Mouse (Mus musculus): ENCODE results near the gene Stard9. TPM values are rescaled to one million over a fixed set of nuclear protein-coding genes. Genes with fewer than 3 reads are reported as not detected.
A peak's percentile ranks its signal among the peaks of the same experiment; 100 is the strongest.
"Not testable (repeated sequence)": the region's sequence is repeated elsewhere in the genome, so short reads cannot be mapped to it uniquely, and the experiment has no call there.

Stard9 gene
- polyA plus RNA-seq, 1 experiment from 2014 or later: 8.6 TPM

DNA sequence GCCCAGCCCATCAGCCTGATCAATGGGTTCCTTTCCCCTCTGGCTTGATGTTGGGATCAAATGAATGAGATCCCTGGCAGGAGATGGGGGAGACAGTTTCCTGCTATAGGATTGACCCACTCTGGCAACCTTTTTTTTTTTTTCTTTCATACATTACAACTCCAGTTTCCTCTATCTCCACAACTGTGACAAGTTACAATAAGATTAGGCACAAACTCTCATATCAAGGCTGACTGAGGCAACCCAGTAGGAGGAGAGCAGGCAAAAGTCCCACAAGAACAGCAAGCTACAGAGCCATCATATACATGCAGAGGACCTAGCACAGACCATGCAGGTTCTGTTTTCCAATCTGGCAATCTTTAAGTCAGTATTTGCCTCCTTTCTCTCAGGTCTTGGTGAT lies 30.4 kb downstream of the Stard9 start:
- Histone ChIP-seq H3K27me3 (replicated peaks; ENCODE audit: control insufficient read depth, insufficient read depth, low read length) (no peaks in the 10 kb centered on the region), H3K9ac (ENCODE audit: low read depth, low read length) (no peak overlapping the region), H3K27ac (replicated peaks; ENCODE audit: low read depth, low read length) (no peak overlapping the region), H3K36me3 (ENCODE audit: control insufficient read depth, insufficient read depth, low read length) (no peaks in the 10 kb centered on the region), H3K4me1 (ENCODE audit: control insufficient read depth, insufficient read depth, low read length) (no peaks in the 10 kb centered on the region), H3K4me2 (ENCODE audit: low read depth, low read length) (no peak overlapping the region), H3K4me3 (ENCODE audit: low read depth, low read length) (no peak overlapping the region), H3K9me3 (ENCODE audit: control insufficient read depth, low read length) (no peaks in the 10 kb centered on the region)
- ATAC-seq (ENCODE audit: low read depth) (no peak), DNase-seq (ENCODE audit: low spot score) (no peak)

GRCm38 (mm10) chr2:120660486-120661078 lies 31.7 kb downstream of the Stard9 start:
- no peaks in the 10 kb centered on the region for H3K27me3 ChIP-seq (replicated peaks; ENCODE audit: control insufficient read depth, insufficient read depth, low read length)
- DNase-seq (ENCODE audit: low spot score) (no peak), ATAC-seq (ENCODE audit: low read depth) (no peak)
- no peaks in the 10 kb centered on the region for H3K4me1 ChIP-seq (ENCODE audit: control insufficient read depth, insufficient read depth, low read length)
- WGBS: 85% methylated on average over 5 of the region's 5 CpGs
- no peaks in the 10 kb centered on the region for H3K36me3 ChIP-seq (ENCODE audit: control insufficient read depth, insufficient read depth, low read length)
- H3K9ac ChIP-seq (ENCODE audit: low read depth, low read length): no peak overlapping the region
- no peak overlapping the region for H3K4me3 ChIP-seq (ENCODE audit: low read depth, low read length)
- H3K4me2 ChIP-seq (ENCODE audit: low read depth, low read length): no peak overlapping the region
- no peaks in the 10 kb centered on the region for H3K9me3 ChIP-seq (ENCODE audit: control insufficient read depth, low read length)
- no peak overlapping the region for H3K27ac ChIP-seq (replicated peaks; ENCODE audit: low read depth, low read length)

DNA sequence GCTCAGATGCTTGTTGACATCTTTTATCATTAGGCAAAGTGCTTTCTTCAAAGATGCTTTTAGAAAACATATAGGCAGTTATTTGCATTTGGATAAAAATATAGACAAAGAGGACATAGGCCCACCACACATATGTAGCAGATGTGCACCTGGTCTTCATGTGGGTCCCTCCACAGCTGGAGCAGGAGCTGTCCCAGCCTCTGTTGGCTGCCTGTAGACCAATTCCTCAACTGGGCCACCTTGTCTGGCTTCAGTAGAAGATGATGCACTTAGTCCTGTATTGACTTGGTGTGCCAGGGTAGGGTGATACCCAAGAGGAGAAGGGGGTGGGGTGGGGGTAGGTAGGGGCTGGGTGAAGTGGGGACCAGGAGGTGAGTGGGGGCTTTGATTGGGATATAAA lies 33.8 kb downstream of the Stard9 start:
- no peaks in the 10 kb centered on the region for H3K36me3 ChIP-seq (ENCODE audit: control insufficient read depth, insufficient read depth, low read length)
- no peak overlapping the region for H3K9ac ChIP-seq (ENCODE audit: low read depth, low read length)
- H3K4me2 ChIP-seq (ENCODE audit: low read depth, low read length): no peak overlapping the region
- no peak for DNase-seq (ENCODE audit: low spot score)
- no peak overlapping the region for H3K27ac ChIP-seq (replicated peaks; ENCODE audit: low read depth, low read length)
- no peaks in the 10 kb centered on the region for H3K9me3 ChIP-seq (ENCODE audit: control insufficient read depth, low read length)
- no peaks in the 10 kb centered on the region for H3K4me1 ChIP-seq (ENCODE audit: control insufficient read depth, insufficient read depth, low read length)
- no peak for ATAC-seq (ENCODE audit: low read depth)
- H3K4me3 ChIP-seq (ENCODE audit: low read depth, low read length): no peak overlapping the region
- H3K27me3 ChIP-seq (replicated peaks; ENCODE audit: control insufficient read depth, insufficient read depth, low read length): no peaks in the 10 kb centered on the region

DNA sequence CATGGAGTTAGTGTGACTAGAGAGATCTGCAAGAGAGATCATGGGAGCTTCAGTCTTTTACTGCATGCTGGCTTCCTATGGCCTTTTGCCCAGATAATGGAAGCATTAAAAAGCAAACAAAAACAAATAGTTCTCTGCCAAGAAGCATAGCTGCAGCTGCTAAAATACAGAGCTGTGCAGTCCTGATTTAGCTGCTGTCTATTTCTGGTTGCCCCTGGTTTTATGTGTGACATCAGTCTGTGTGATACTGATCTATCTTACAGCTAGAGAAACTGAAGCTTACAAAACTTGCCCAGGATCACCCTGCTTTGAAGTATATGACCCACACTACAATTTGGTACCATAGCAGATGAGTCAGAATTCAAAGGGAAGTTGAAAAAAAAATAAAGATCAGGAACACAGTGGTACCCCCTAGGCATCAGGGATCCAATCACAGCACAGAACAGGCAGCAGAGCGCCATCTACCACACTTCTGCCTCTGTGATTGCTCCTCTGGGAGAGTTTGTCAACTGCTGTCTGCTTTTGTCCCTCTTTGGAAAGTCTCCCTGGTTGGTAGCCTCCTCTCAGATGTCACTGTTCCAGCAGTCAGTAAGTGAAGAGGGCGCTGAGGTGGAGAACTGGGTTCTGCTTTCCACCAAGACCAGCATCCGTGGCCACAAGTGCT lies 34.7 kb downstream of the Stard9 start:
- Histone ChIP-seq H3K4me2 (ENCODE audit: low read depth, low read length) (no peak overlapping the region), H3K27ac (replicated peaks; ENCODE audit: low read depth, low read length) (no peak overlapping the region), H3K27me3 (replicated peaks; ENCODE audit: control insufficient read depth, insufficient read depth, low read length) (no peaks in the 10 kb centered on the region), H3K4me1 (ENCODE audit: control insufficient read depth, insufficient read depth, low read length) (no peaks in the 10 kb centered on the region), H3K9ac (ENCODE audit: low read depth, low read length) (no peak overlapping the region), H3K36me3 (ENCODE audit: control insufficient read depth, insufficient read depth, low read length) (no peaks in the 10 kb centered on the region), H3K4me3 (ENCODE audit: low read depth, low read length) (no peak overlapping the region), H3K9me3 (ENCODE audit: control insufficient read depth, low read length) (no peaks in the 10 kb centered on the region)
- DNase-seq (ENCODE audit: low spot score) (peak; percentile 41), ATAC-seq (ENCODE audit: low read depth) (no peak)
- WGBS: 78% methylated on average over 3 of the region's 3 CpGs

GRCm38 (mm10) chr2:120667446-120667845 lies 38.5 kb downstream of the Stard9 start:
- Histone ChIP-seq H3K27ac (replicated peaks; ENCODE audit: low read depth, low read length) (no peak overlapping the region), H3K4me1 (ENCODE audit: control insufficient read depth, insufficient read depth, low read length) (no peaks in the 10 kb centered on the region), H3K4me3 (ENCODE audit: low read depth, low read length) (no peak overlapping the region), H3K4me2 (ENCODE audit: low read depth, low read length) (no peak overlapping the region), H3K36me3 (ENCODE audit: control insufficient read depth, insufficient read depth, low read length) (no peaks in the 10 kb centered on the region), H3K27me3 (replicated peaks; ENCODE audit: control insufficient read depth, insufficient read depth, low read length) (no peaks in the 10 kb centered on the region), H3K9ac (ENCODE audit: low read depth, low read length) (no peak overlapping the region), H3K9me3 (ENCODE audit: control insufficient read depth, low read length) (no peaks in the 10 kb centered on the region)
- ATAC-seq (ENCODE audit: low read depth) (no peak), DNase-seq (ENCODE audit: low spot score) (no peak)
- WGBS: 93% methylated on average over 2 of the region's 2 CpGs

DNA sequence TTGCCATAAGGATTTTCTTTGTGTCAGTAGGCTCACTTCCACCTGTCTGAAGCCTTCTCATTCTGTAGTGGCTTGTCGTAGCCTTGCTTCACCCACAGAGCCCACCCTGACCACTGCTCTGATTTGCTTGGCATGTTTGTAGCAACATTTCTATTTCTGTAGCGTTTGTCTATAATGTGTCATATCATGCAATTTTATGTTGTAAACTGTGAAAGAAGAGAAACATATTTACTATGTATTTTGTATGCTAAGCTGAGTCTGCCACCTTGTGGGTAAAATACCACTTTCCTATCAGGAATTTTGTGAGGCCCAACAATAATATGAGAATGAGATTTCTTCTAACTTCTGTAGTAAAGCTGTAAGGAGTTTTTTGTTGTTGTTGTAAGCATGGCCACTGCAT lies 41.3 kb downstream of the Stard9 start:
- Histone ChIP-seq H3K9ac (ENCODE audit: low read depth, low read length) (no peak overlapping the region), H3K4me1 (ENCODE audit: control insufficient read depth, insufficient read depth, low read length) (no peaks in the 10 kb centered on the region), H3K4me2 (ENCODE audit: low read depth, low read length) (no peak overlapping the region), H3K27me3 (replicated peaks; ENCODE audit: control insufficient read depth, insufficient read depth, low read length) (no peaks in the 10 kb centered on the region), H3K4me3 (ENCODE audit: low read depth, low read length) (no peak overlapping the region), H3K9me3 (ENCODE audit: control insufficient read depth, low read length) (no peaks in the 10 kb centered on the region), H3K27ac (replicated peaks; ENCODE audit: low read depth, low read length) (no peak overlapping the region), H3K36me3 (ENCODE audit: control insufficient read depth, insufficient read depth, low read length) (peaks cover 8% of the 10 kb centered on the region; the same call in 1 of the 2 replicates)
- ATAC-seq (ENCODE audit: low read depth) (no peak), DNase-seq (ENCODE audit: low spot score) (peak; percentile 46)
- 75% methylated on average over 2 of the region's 2 CpGs for WGBS

GRCm38 (mm10) chr2:120681151-120681550 lies 52.2 kb downstream of the Stard9 start:
- not testable (repeated sequence) for H3K4me3 ChIP-seq (ENCODE audit: low read depth, low read length); H3K9ac ChIP-seq (ENCODE audit: low read depth, low read length); H3K4me2 ChIP-seq (ENCODE audit: low read depth, low read length); ATAC-seq (ENCODE audit: low read depth); H3K36me3 ChIP-seq (ENCODE audit: control insufficient read depth, insufficient read depth, low read length); H3K27ac ChIP-seq (replicated peaks; ENCODE audit: low read depth, low read length); H3K9me3 ChIP-seq (ENCODE audit: control insufficient read depth, low read length); H3K4me1 ChIP-seq (ENCODE audit: control insufficient read depth, insufficient read depth, low read length); H3K27me3 ChIP-seq (replicated peaks; ENCODE audit: control insufficient read depth, insufficient read depth, low read length)
- 86% methylated on average over 7 of the region's 7 CpGs for WGBS
- peak; percentile 24 for DNase-seq (ENCODE audit: low spot score)

- Histone ChIP-seq H3K9me3 (ENCODE audit: control insufficient read depth, low read length) (no peaks in the 10 kb centered on the region), H3K4me3 (ENCODE audit: low read depth, low read length) (no peak overlapping the region)
Observed at GRCm38 (mm10) chr2:120697767-120698166, 68.8 kb downstream of the Stard9 start.

DNA sequence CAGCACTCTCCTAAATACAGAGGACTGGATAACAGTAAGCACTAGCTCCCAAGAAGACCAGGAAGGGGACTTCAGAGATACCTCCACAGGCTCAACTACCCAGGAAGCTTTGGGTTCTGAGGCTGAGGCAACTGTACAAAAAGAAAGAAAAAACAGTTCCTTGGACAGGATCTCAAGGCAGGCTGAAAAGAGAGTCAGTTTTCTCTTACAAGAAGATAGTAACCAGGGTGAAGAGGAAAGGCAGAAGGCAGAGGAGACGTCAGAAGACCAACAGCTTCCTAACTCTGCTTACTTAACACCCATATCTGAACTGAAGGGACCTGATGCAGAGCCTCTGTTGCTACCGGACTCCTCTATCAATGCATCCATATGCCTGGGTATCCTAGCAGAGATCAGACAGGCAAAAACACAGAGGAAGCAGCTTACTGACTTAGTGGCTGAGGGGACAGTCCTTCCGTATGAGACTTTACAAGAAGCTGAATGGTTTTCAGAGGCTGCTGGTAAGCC lies 71.5 kb downstream of the Stard9 start:
- no peaks in the 10 kb centered on the region for H3K4me1 ChIP-seq (ENCODE audit: control insufficient read depth, insufficient read depth, low read length)
- no peak for ATAC-seq (ENCODE audit: low read depth)
- H3K27ac ChIP-seq (replicated peaks; ENCODE audit: low read depth, low read length): no peak overlapping the region
- peaks cover 52% of the 10 kb centered on the region for H3K36me3 ChIP-seq (ENCODE audit: control insufficient read depth, insufficient read depth, low read length)
- no peak overlapping the region for H3K4me2 ChIP-seq (ENCODE audit: low read depth, low read length)
- H3K27me3 ChIP-seq (replicated peaks; ENCODE audit: control insufficient read depth, insufficient read depth, low read length): no peaks in the 10 kb centered on the region
- H3K9ac ChIP-seq (ENCODE audit: low read depth, low read length): no peak overlapping the region
- DNase-seq (ENCODE audit: low spot score): no peak
- no peaks in the 10 kb centered on the region for H3K9me3 ChIP-seq (ENCODE audit: control insufficient read depth, low read length)
- 83% methylated on average over 3 of the region's 3 CpGs for WGBS
- no peak overlapping the region for H3K4me3 ChIP-seq (ENCODE audit: low read depth, low read length)

More at GRCm38 (mm10) chr2:120697767-120698166, 68.8 kb downstream of the Stard9 start:
- Histone ChIP-seq H3K9ac (ENCODE audit: low read depth, low read length) (no peak overlapping the region), H3K4me1 (ENCODE audit: control insufficient read depth, insufficient read depth, low read length) (no peaks in the 10 kb centered on the region), H3K36me3 (ENCODE audit: control insufficient read depth, insufficient read depth, low read length) (peaks cover 63% of the 10 kb centered on the region), H3K27ac (replicated peaks; ENCODE audit: low read depth, low read length) (no peak overlapping the region), H3K27me3 (replicated peaks; ENCODE audit: control insufficient read depth, insufficient read depth, low read length) (no peaks in the 10 kb centered on the region), H3K4me2 (ENCODE audit: low read depth, low read length) (no peak overlapping the region)
- DNase-seq (ENCODE audit: low spot score): no peak
- 78% methylated on average over 5 of the region's 5 CpGs for WGBS
- ATAC-seq (ENCODE audit: low read depth): no peak

Data from embryonic facial prominence, embryonic 14.5 days (tissue).